Mouse (Mus musculus) liver, embryonic 14.5 days (tissue): ENCODE measurements around the gene Gm37240. TPM values are rescaled to one million over a fixed set of nuclear protein-coding genes. Genes with fewer than 3 reads are reported as not detected.

ENCODE experiments used
- ATAC-seq: fragments of 200-750 bp; cut with Nextera tagmentation; 2 replicates; pipeline ENCODE4 v1.8.0; 2017; ENCODE audit warnings: moderate number of reproducible peaks, mild to moderate bottlenecking, moderate library complexity; ENCODE audit not compliant: insufficient read depth
- DNase-seq, 3 experiments: peaks; one replicate each; pipeline ENCODE4 v3.0.0-alpha.2; 2012 to 2013; ENCODE audit warnings: low read depth in 3 of 3, low spot score in 3 of 3
- H3K27ac ChIP-seq: fragments of 300-500 bp; sonication (generic); 2 replicates; pipeline ENCODE4 v1.5.1; 2014; ENCODE audit warnings: moderate library complexity, mild to moderate bottlenecking, control low read depth, inconsistent platforms
- H3K27me3 ChIP-seq: fragments of 300-500 bp; sonication (generic); 2 replicates; pipeline ENCODE4 v1.6.1; 2014; ENCODE audit warnings: mild to moderate bottlenecking, low read length, moderate library complexity; ENCODE audit not compliant: control insufficient read depth, insufficient read depth
- H3K36me3 ChIP-seq: fragments of 300-500 bp; sonication (generic); replicated peaks from 2 replicates; pipeline ENCODE4 v1.6.1; 2014; ENCODE audit warnings: low read depth; ENCODE audit not compliant: control insufficient read depth, insufficient read depth
- H3K4me1 ChIP-seq, 2 experiments: fragments of 200-500 bp in 1 of 2; fragments of 300-500 bp in 1 of 2; sonication (generic) in 1 of 2; replicated peaks; 2 replicates each; pipeline ENCODE4 v1.6.1; 2012 to 2014; ENCODE audit warnings: antibody characterized with exemption in 1 of 2, inconsistent platforms in 1 of 2, low read length in 1 of 2; ENCODE audit not compliant: control insufficient read depth in 2 of 2, insufficient read depth in 2 of 2
- H3K4me2 ChIP-seq: fragments of 300-500 bp; sonication (generic); 2 replicates; pipeline ENCODE4 v1.6.1; 2014; ENCODE audit warnings: low read depth, mild to moderate bottlenecking, control low read depth, moderate library complexity
- H3K4me3 ChIP-seq, 2 experiments: fragments of 200-500 bp in 1 of 2; fragments of 300-500 bp in 1 of 2; sonication (generic) in 1 of 2; 2 replicates each; pipeline ENCODE4 v1.5.1; 2012 to 2014; ENCODE audit warnings: low read depth in 2 of 2, low read length in 2 of 2, mild to moderate bottlenecking in 2 of 2, control low read depth in 1 of 2, inconsistent platforms in 1 of 2, moderate library complexity in 1 of 2; ENCODE audit not compliant: insufficient read depth in 1 of 2
- H3K9ac ChIP-seq: fragments of 300-500 bp; sonication (generic); replicated peaks from 2 replicates; pipeline ENCODE4 v1.6.1; 2014; ENCODE audit warnings: mild to moderate bottlenecking, control low read depth, moderate library complexity
- H3K9me3 ChIP-seq: fragments of 300-500 bp; sonication (generic); 2 replicates; pipeline ENCODE4 v1.6.1; 2016; ENCODE audit warnings: low read length, mixed read lengths; ENCODE audit not compliant: control insufficient read depth
- CTCF ChIP-seq: IDR thresholded peaks from 2 replicates; pipeline ENCODE4 v1.5.1; 2016; ENCODE audit warnings: antibody characterized with exemption, low read depth, control low read depth
- EP300 ChIP-seq: IDR thresholded peaks from 2 replicates; pipeline ENCODE4 v1.6.1; 2016; ENCODE audit warnings: antibody characterized with exemption, low read depth
- WGBS: fragments of 180-500 bp; shearing (Covaris S2); extraction: QIAGEN DNeasy Blood & Tissue Kit; methylation state at CpG from one replicate; pipeline ENCODE4 v1.1.7; 2014; ENCODE audit not compliant: insufficient replicate concordance; 5-methylcytosine and 5-hydroxymethylcytosine counted together
- polyA plus RNA-seq, 2 experiments: library from polyadenylated mRNA; depleted of rRNA in 1 of 2; stranded (reverse) in 1 of 2; unstranded in 1 of 2; fragments of >200 nt; fragmentation: Nextera tagmentation in 1 of 2; extraction: Ambion mirVana in 1 of 2; gene quantifications; 2 replicates each; pipeline versions ENCODE4 v1.2.1 to v1.2.3; 2012 to 2014

Gm37240 gene
- polyA plus RNA-seq, 2 experiments, result 0.03 to 0.30 TPM

GRCm38 (mm10) chr3:84841271-84841670 is 1046.0 kb downstream of the Gm37240 start:
- Histone ChIP-seq H3K9ac (no peak overlapping the region), H3K9me3 (no peaks in the 10 kb centered on the region), H3K27ac (no peak overlapping the region), H3K4me2 (no peak overlapping the region), H3K4me3 (no peak overlapping the region), H3K27me3 (no peaks in the 10 kb centered on the region), H3K36me3 (no peaks in the 10 kb centered on the region), H3K4me1 (no peaks in the 10 kb centered on the region)
- WGBS, result 75% methylated on average over 4 of the region's 4 CpGs
- TF ChIP-seq EP300 (no peak), CTCF (no peak)
- DNase-seq, result no peak
- no peak for ATAC-seq

GRCm38 (mm10) chr3:84839499-84839898 is 1047.8 kb downstream of the Gm37240 start:
- Histone ChIP-seq H3K9ac (no peak overlapping the region), H3K4me1 (peaks cover 0 to 2% of the 10 kb centered on the region in 2 experiments; a peak in 1 of 4 replicates), H3K27me3 (no peaks in the 10 kb centered on the region), H3K36me3 (no peaks in the 10 kb centered on the region), H3K4me2 (no peak overlapping the region), H3K4me3 (no peak overlapping the region), H3K27ac (no peak overlapping the region), H3K9me3 (no peaks in the 10 kb centered on the region)
- DNase-seq (no peak), ATAC-seq (no peak)
- WGBS, result 74% methylated on average over 5 of the region's 5 CpGs
- TF ChIP-seq EP300 (no peak), CTCF (no peak)

DNA sequence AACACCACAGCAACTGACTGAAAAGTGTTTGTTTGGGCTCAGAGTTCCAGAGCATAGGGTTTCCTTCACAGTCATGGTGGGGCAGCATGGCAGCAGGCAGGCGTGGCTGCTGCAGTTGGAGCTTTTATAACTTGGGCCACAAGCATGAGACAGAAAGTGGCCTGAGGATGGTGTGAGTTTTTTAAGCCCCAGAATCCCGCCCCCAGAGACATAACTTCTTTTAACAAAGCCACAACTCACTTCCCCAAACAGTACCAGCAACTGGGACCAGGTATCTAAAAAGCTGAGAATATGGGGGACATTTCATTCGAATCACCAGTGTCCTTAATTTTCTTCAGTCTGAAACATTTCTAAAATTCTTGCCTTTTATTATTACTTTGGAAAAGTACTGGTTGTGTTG is 1049.3 kb downstream of the Gm37240 start:
- no peaks in the 10 kb centered on the region for H3K36me3 ChIP-seq
- no peak overlapping the region for H3K9ac ChIP-seq
- H3K27me3 ChIP-seq, result no peaks in the 10 kb centered on the region
- ATAC-seq, result no peak
- no peak overlapping the region for H3K4me3 ChIP-seq
- 59% methylated on average over 3 of the region's 3 CpGs for WGBS
- H3K9me3 ChIP-seq, result no peaks in the 10 kb centered on the region
- no peak overlapping the region for H3K4me2 ChIP-seq
- no peak overlapping the region for H3K27ac ChIP-seq
- peaks cover 2% of the 10 kb centered on the region in 2 experiments; a peak in 1 of 4 replicates for H3K4me1 ChIP-seq
- no peak for DNase-seq
- TF ChIP-seq EP300 (no peak), CTCF (no peak)

DNA sequence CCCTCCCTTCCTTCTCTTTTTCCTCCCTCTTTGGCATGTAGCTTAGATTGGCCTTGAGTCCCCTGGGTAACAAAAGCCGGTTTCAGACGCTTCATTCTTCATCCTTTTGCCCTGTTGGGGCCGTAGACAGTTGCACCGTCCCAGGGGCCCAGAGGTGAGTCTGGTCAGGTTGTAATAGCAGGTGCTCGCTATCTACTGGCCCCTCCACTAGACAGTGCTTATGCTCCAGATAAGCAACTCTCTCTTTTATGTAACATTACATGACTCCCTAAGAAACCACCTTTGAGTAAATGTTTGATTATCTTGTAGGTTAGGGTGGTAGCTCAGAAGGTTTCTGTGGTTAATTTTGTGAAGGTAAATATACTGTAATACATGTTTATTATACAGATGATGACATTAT is 1051.3 kb downstream of the Gm37240 start:
- ATAC-seq, result no peak
- H3K36me3 ChIP-seq, result no peaks in the 10 kb centered on the region
- H3K4me3 ChIP-seq, result no peak overlapping the region
- H3K9me3 ChIP-seq, result no peaks in the 10 kb centered on the region
- no peak overlapping the region for H3K9ac ChIP-seq
- 49% methylated on average over 5 of the region's 5 CpGs for WGBS
- no peak for TF ChIP-seq EP300
- no peak for TF ChIP-seq CTCF
- H3K4me2 ChIP-seq, result no peak overlapping the region
- H3K27ac ChIP-seq, result no peak overlapping the region
- H3K27me3 ChIP-seq, result no peaks in the 10 kb centered on the region
- DNase-seq, result no peak
- peaks cover 2% of the 10 kb centered on the region in 2 experiments; a peak in 1 of 4 replicates for H3K4me1 ChIP-seq

DNA sequence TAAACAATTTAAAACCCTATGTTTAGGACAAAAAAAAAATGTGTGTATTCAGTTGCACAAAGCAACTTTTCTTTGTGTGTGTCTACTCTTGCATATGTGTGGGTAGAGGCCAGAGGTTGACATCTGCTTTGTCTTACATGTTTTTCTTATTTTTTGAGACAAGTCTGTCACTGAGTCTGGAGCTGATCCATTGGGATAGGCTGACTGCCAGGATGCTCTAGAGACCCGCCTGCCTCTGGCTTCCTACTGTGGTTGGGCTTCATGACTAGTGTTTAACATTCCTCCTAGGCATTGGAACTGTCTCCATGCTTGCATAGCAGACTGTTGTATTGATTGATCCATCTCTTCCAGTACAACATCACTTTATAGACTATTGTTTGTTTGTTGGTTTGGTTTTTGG is 1058.0 kb downstream of the Gm37240 start:
- H3K4me1 ChIP-seq, result peaks cover 0 to 6% of the 10 kb centered on the region in 2 experiments; a peak in 1 of 4 replicates
- no peaks in the 10 kb centered on the region for H3K36me3 ChIP-seq
- H3K27ac ChIP-seq, result no peak overlapping the region
- H3K4me2 ChIP-seq, result no peak overlapping the region
- 50% methylated on average over 1 of the region's 1 CpGs for WGBS
- TF ChIP-seq CTCF (no peak), EP300 (no peak)
- no peaks in the 10 kb centered on the region for H3K9me3 ChIP-seq
- DNase-seq (no peak), ATAC-seq (no peak)
- H3K4me3 ChIP-seq, result no peak overlapping the region
- H3K27me3 ChIP-seq, result no peaks in the 10 kb centered on the region
- H3K9ac ChIP-seq, result no peak overlapping the region
